Mouse (Mus musculus): ENCODE data around the gene Pgd.

The Pgd gene

GRCm38 (mm10) chr4:149166957-149167611, 513 bp upstream of the Pgd start:
- no peak for DNase-seq

- DNase-seq = no peak
Measured at GRCm38 (mm10) chr4:149164150-149164549, 2.4 kb downstream of the Pgd start.

- no peak for DNase-seq
Measured at GRCm38 (mm10) chr4:149163196-149163595, 3.4 kb downstream of the Pgd start.

GRCm38 (mm10) chr4:149161166-149161565, 5.4 kb downstream of the Pgd start:
- no peak for DNase-seq

GRCm38 (mm10) chr4:149159891-149160290, 6.7 kb downstream of the Pgd start:
- DNase-seq = no peak

- DNase-seq = no peak
Measured at GRCm38 (mm10) chr4:149159203-149159602, 7.4 kb downstream of the Pgd start.

GRCm38 (mm10) chr4:149157415-149157973, 9.1 kb downstream of the Pgd start:
- DNase-seq = no peak

- DNase-seq = no peak
Measured at GRCm38 (mm10) chr4:149155711-149156110, 10.9 kb downstream of the Pgd start.

- no peak for DNase-seq
Measured at GRCm38 (mm10) chr4:149154859-149155258, 11.7 kb downstream of the Pgd start.

GRCm38 (mm10) chr4:149150721-149151120, 15.8 kb downstream of the Pgd start:
- DNase-seq = no peak

GRCm38 (mm10) chr4:149150256-149150655, 16.3 kb downstream of the Pgd start:
- no peak for DNase-seq

GRCm38 (mm10) chr4:149149611-149150010, 17.0 kb downstream of the Pgd start:
- DNase-seq = no peak

GRCm38 (mm10) chr4:149149196-149149595, 17.4 kb downstream of the Pgd start:
- no peak for DNase-seq

GRCm38 (mm10) chr4:149148084-149148483, 18.5 kb downstream of the Pgd start:
- DNase-seq = no peak

GRCm38 (mm10) chr4:149147528-149147927, 19.0 kb downstream of the Pgd start:
- DNase-seq = no peak

- DNase-seq = no peak
Measured at GRCm38 (mm10) chr4:149145151-149145550, 21.4 kb downstream of the Pgd start.

GRCm38 (mm10) chr4:149144459-149144858, 22.1 kb downstream of the Pgd start:
- DNase-seq = peak; percentile 76 to 85

- DNase-seq = no peak
Measured at GRCm38 (mm10) chr4:149143594-149143993, 23.0 kb downstream of the Pgd start.

- no peak for DNase-seq
Measured at GRCm38 (mm10) chr4:149138515-149138914, 28.1 kb downstream of the Pgd start.

- DNase-seq = peak; percentile 94
Measured at GRCm38 (mm10) chr4:149136982-149137770, 29.4 kb downstream of the Pgd start, which contains the start of gene Cenps. Cenps (minus strand) TSS chr4:149137629.

GRCm38 (mm10) chr4:149136116-149136850, 30.3 kb downstream of the Pgd start:
- DNase-seq = peak; percentile 12 to 22

GRCm38 (mm10) chr4:149133395-149133794, 33.2 kb downstream of the Pgd start:
- no peak for DNase-seq

All from cerebellum, postnatal 36 days (tissue).